Mouse (Mus musculus): ENCODE data around the gene Klhl36. TPM values are rescaled to one million over a fixed set of nuclear protein-coding genes. Genes with fewer than 3 reads are reported as not detected.

Gene Klhl36
- polyA plus RNA-seq, 1 experiment from 2014 or later, result 13.8 TPM

DNA sequence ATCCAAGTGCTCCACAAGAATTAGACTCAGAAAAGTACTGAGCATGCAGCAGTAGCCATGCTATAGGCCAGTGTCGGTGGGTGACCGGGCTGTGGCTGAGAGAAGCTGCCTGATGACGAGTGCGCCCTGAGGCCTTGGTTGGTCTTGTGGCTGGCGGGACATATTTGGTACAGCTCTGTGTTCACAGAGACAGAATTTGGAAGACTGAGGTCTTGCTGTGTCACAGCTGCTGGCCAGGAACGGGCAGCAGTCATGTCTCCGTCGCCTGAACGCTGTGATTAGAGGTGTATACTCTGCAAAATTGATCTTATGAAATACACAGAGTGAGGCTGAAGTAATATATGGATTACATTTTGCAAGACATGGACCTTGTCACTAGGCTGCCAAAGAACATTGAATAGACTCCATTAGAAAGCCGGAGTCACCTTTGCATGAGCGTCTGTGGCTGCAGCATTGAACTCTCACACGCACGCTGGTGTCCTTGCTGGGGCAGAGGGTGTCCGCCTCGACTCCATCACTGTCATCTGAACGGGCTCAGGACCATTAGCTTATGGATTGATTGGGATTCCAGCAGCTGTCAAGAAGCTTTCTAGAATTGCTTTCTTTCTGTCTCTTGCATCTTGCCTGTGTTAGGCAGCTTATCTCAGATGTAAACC is 54.3 kb downstream of the Klhl36 start:
- Histone ChIP-seq H3K36me3 (ENCODE audit: control insufficient read depth, insufficient read depth, low read length) (peaks cover 3% of the 10 kb centered on the region; the same call in 1 of the 2 replicates), H3K27me3 (ENCODE audit: control insufficient read depth, insufficient read depth, low read length) (no peaks in the 10 kb centered on the region), H3K4me2 (replicated peaks; ENCODE audit: low read depth, low read length) (no peak overlapping the region), H3K4me1 (ENCODE audit: control insufficient read depth, insufficient read depth, low read length) (peaks cover 53% of the 10 kb centered on the region), H3K27ac (ENCODE audit: low read depth, low read length) (no peak overlapping the region), H3K9me3 (ENCODE audit: control insufficient read depth, low read length) (no peaks in the 10 kb centered on the region), H3K9ac (ENCODE audit: low read depth, low read length) (0 out of 2 replicates have a peak overlapping the region, but pooled peaks have one; percentile 1), H3K4me3 (ENCODE audit: low read length) (no peak overlapping the region)
- 75% methylated on average over 16 of the region's 16 CpGs for WGBS
- ATAC-seq (ENCODE audit: low FRiP score, low TSS enrichment), result no peak

DNA sequence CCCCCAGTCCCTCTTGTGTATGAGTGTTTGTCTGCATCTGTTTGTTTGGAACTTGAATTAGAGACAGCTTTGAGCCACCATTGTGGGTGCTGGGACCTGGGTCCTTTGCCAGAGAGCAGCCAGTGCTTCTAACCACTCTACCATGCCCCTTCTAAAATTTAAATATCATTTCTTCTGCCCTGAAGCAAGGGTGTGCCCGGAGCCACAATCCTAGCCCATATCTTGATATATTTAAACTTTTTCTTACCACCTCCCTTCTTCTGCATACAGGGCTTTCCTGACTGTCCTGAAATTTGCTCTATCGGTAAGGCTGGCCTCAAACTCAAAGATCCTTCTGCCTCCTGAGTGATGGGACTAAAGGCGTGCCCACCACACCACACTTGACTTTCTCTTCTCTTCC is 55.3 kb downstream of the Klhl36 start:
- no peak overlapping the region for H3K27ac ChIP-seq (ENCODE audit: low read depth, low read length)
- peaks cover 3% of the 10 kb centered on the region; the same call in 1 of the 2 replicates for H3K36me3 ChIP-seq (ENCODE audit: control insufficient read depth, insufficient read depth, low read length)
- H3K9ac ChIP-seq (ENCODE audit: low read depth, low read length), result peak overlapping the region; percentile 28; the same call in 1 of the 2 replicates
- H3K4me2 ChIP-seq (replicated peaks; ENCODE audit: low read depth, low read length), result no peak overlapping the region
- no peaks in the 10 kb centered on the region for H3K9me3 ChIP-seq (ENCODE audit: control insufficient read depth, low read length)
- H3K4me1 ChIP-seq (ENCODE audit: control insufficient read depth, insufficient read depth, low read length), result peaks cover 49% of the 10 kb centered on the region
- no peak overlapping the region for H3K4me3 ChIP-seq (ENCODE audit: low read length)
- WGBS, result 88% methylated on average over 3 of the region's 3 CpGs
- H3K27me3 ChIP-seq (ENCODE audit: control insufficient read depth, insufficient read depth, low read length), result no peaks in the 10 kb centered on the region
- ATAC-seq (ENCODE audit: low FRiP score, low TSS enrichment), result no peak

DNA sequence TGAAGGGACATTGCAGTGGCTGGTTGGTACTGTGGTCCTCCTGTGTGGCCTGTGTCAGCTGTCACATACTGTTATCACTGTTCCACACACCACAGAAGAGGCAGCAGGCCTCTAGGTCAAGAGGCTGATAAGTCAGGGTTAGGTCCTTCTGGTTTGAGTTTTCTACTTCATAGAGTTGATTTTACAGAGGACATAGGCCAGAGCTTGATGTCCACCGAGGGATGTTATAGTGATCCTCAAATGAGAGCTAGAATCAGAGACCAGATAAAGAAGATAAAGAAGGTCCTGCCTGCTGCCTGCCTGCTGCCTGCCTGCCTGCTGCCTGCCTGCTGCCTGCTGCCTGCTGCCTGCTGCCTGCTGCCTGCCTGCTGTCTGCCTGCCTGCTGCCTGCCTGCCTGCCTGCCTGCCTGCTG is 56.1 kb downstream of the Klhl36 start:
- no peak overlapping the region for H3K27ac ChIP-seq (ENCODE audit: low read depth, low read length)
- peaks cover 3% of the 10 kb centered on the region; the same call in 1 of the 2 replicates for H3K36me3 ChIP-seq (ENCODE audit: control insufficient read depth, insufficient read depth, low read length)
- H3K4me3 ChIP-seq (ENCODE audit: low read length), result no peak overlapping the region
- H3K9me3 ChIP-seq (ENCODE audit: control insufficient read depth, low read length), result no peaks in the 10 kb centered on the region
- 59% methylated on average over 1 of the region's 1 CpGs for WGBS
- H3K9ac ChIP-seq (ENCODE audit: low read depth, low read length), result no peak overlapping the region
- peaks cover 42% of the 10 kb centered on the region for H3K4me1 ChIP-seq (ENCODE audit: control insufficient read depth, insufficient read depth, low read length)
- H3K27me3 ChIP-seq (ENCODE audit: control insufficient read depth, insufficient read depth, low read length), result no peaks in the 10 kb centered on the region
- ATAC-seq (ENCODE audit: low FRiP score, low TSS enrichment), result no peak
- H3K4me2 ChIP-seq (replicated peaks; ENCODE audit: low read depth, low read length), result no peak overlapping the region

GRCm38 (mm10) chr8:119923259-119923658 is 61.2 kb downstream of the Klhl36 start:
- 89% methylated on average over 5 of the region's 5 CpGs for WGBS

DNA sequence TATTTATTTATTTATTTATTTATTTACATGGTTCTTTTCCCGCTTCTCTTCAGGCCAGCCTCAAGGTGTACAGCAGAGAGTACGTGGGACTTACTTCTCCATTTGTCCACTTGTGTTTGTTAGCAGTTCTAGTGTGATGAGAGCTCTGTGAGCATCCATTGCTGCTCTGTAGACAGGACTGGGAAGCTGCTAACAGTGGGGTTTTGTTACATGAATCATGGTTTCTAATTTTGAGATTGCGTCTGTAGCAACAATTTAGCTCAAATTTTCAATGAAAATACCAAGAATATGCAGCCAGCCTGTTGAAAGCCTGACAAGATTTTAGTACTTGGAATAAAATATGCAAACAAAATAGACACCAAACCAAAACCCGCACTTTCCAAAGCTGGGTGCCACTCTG is 63.4 kb downstream of the Klhl36 start:
- Histone ChIP-seq H3K36me3 (ENCODE audit: control insufficient read depth, insufficient read depth, low read length) (peaks cover 7% of the 10 kb centered on the region; the same call in 1 of the 2 replicates), H3K9ac (ENCODE audit: low read depth, low read length) (no peak overlapping the region), H3K27ac (ENCODE audit: low read depth, low read length) (no peak overlapping the region), H3K4me3 (ENCODE audit: low read length) (no peak overlapping the region), H3K9me3 (ENCODE audit: control insufficient read depth, low read length) (no peaks in the 10 kb centered on the region), H3K4me1 (ENCODE audit: control insufficient read depth, insufficient read depth, low read length) (peaks cover 10% of the 10 kb centered on the region), H3K4me2 (replicated peaks; ENCODE audit: low read depth, low read length) (no peak overlapping the region), H3K27me3 (ENCODE audit: control insufficient read depth, insufficient read depth, low read length) (no peaks in the 10 kb centered on the region)
- ATAC-seq (ENCODE audit: low FRiP score, low TSS enrichment), result no peak
- WGBS, result 94% methylated on average over 4 of the region's 4 CpGs

More at GRCm38 (mm10) chr8:119923259-119923658, 61.2 kb downstream of the Klhl36 start:
- Histone ChIP-seq H3K36me3 (ENCODE audit: control insufficient read depth, insufficient read depth, low read length) (peaks cover 7% of the 10 kb centered on the region; the same call in 1 of the 2 replicates), H3K9ac (ENCODE audit: low read depth, low read length) (no peak overlapping the region), H3K27ac (ENCODE audit: low read depth, low read length) (no peak overlapping the region), H3K27me3 (ENCODE audit: control insufficient read depth, insufficient read depth, low read length) (no peaks in the 10 kb centered on the region), H3K4me1 (ENCODE audit: control insufficient read depth, insufficient read depth, low read length) (peaks cover 10% of the 10 kb centered on the region), H3K9me3 (ENCODE audit: control insufficient read depth, low read length) (no peaks in the 10 kb centered on the region), H3K4me2 (replicated peaks; ENCODE audit: low read depth, low read length) (no peak overlapping the region), H3K4me3 (ENCODE audit: low read length) (no peak overlapping the region)
- no peak for ATAC-seq (ENCODE audit: low FRiP score, low TSS enrichment)

DNA sequence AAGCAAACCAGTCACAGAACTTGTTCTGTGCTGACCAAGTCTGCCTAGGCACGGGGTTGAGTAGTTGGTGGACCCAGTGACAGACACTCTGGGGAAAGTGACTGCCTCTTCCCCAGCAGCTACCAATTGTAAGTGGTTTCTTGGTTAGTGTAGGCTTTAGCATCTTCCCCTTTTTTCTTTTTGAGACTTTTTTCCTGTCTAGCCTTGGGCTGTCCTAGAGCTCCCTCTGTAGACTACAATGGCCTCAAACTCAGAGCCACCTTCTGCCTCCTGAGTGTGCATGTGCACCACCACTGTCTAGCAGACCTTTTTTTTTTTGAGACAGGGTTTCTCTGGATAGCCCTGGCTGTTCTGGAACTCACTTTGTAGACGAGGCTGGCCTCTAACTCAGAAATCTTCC is 64.4 kb downstream of the Klhl36 start:
- no peak overlapping the region for H3K9ac ChIP-seq (ENCODE audit: low read depth, low read length)
- peaks cover under 1% of the 10 kb centered on the region; the same call in 1 of the 2 replicates for H3K4me1 ChIP-seq (ENCODE audit: control insufficient read depth, insufficient read depth, low read length)
- WGBS, result 90% methylated on average over 2 of the region's 2 CpGs
- ATAC-seq (ENCODE audit: low FRiP score, low TSS enrichment), result no peak
- H3K36me3 ChIP-seq (ENCODE audit: control insufficient read depth, insufficient read depth, low read length), result peaks cover 7% of the 10 kb centered on the region; the same call in 1 of the 2 replicates
- H3K27ac ChIP-seq (ENCODE audit: low read depth, low read length), result no peak overlapping the region
- no peak overlapping the region for H3K4me3 ChIP-seq (ENCODE audit: low read length)
- H3K4me2 ChIP-seq (replicated peaks; ENCODE audit: low read depth, low read length), result no peak overlapping the region
- no peaks in the 10 kb centered on the region for H3K9me3 ChIP-seq (ENCODE audit: control insufficient read depth, low read length)
- H3K27me3 ChIP-seq (ENCODE audit: control insufficient read depth, insufficient read depth, low read length), result no peaks in the 10 kb centered on the region

Other genes starting within 250 kb of the Klhl36 start
- 0.29 TPM in 1 of 2 replicates, not detected in the other for gene Adad2, start 249.5 kb upstream of the Klhl36 start, polyA plus RNA-seq (2014; fragmentation: Nextera tagmentation; extraction: Ambion mirVana)
- gene Kcng4, start 226.6 kb upstream of the Klhl36 start, polyA plus RNA-seq (2014; fragmentation: Nextera tagmentation; extraction: Ambion mirVana), result 0.22 TPM in 1 of 2 replicates, not detected in the other
- 1.8 and 1.9 TPM in 2 replicates for gene Wfdc1, start 195.9 kb upstream of the Klhl36 start, polyA plus RNA-seq (2014; fragmentation: Nextera tagmentation; extraction: Ambion mirVana)
- 0.97 and 1.2 TPM in 2 replicates for gene Atp2c2, start 162.3 kb upstream of the Klhl36 start, polyA plus RNA-seq (2014; fragmentation: Nextera tagmentation; extraction: Ambion mirVana)
- 6.4 and 13.0 TPM in 2 replicates for gene Tldc1, start 83.8 kb upstream of the Klhl36 start, polyA plus RNA-seq (2014; fragmentation: Nextera tagmentation; extraction: Ambion mirVana)
- gene Cotl1, start 21.7 kb upstream of the Klhl36 start, polyA plus RNA-seq (2014; fragmentation: Nextera tagmentation; extraction: Ambion mirVana), result 239 and 329 TPM in 2 replicates
- gene Usp10, start 48.1 kb downstream of the Klhl36 start, polyA plus RNA-seq (2014; fragmentation: Nextera tagmentation; extraction: Ambion mirVana), result 91.9 and 156 TPM in 2 replicates
- 5.7 TPM in 1 of 2 replicates, not detected in the other for gene Gm20388, start 48.6 kb downstream of the Klhl36 start, polyA plus RNA-seq (2014; fragmentation: Nextera tagmentation; extraction: Ambion mirVana)
- gene Crispld2, start 130.2 kb downstream of the Klhl36 start, polyA plus RNA-seq (2014; fragmentation: Nextera tagmentation; extraction: Ambion mirVana), result 4.9 and 5.2 TPM in 2 replicates
- 20.4 and 31.0 TPM in 2 replicates for gene Zdhhc7, start 239.2 kb downstream of the Klhl36 start, polyA plus RNA-seq (2014; fragmentation: Nextera tagmentation; extraction: Ambion mirVana)

All from kidney, embryonic 14.5 days (tissue).